Mouse (Mus musculus) intestine, embryonic 14.5 days (tissue): ENCODE measurements around the gene Prkce. TPM values are rescaled to one million over a fixed set of nuclear protein-coding genes. Genes with fewer than 3 reads are reported as not detected.

Experiments used
- ATAC-seq: fragments of 200-750 bp; cut with Nextera tagmentation; replicated peaks from 2 replicates; pipeline ENCODE4 v1.8.0; 2017; ENCODE audit warnings: low read depth, moderate number of reproducible peaks, moderate TSS enrichment, moderate library complexity; ENCODE audit not compliant: low FRiP score, low TSS enrichment
- DNase-seq: peaks from one replicate; pipeline ENCODE4 v3.0.0-alpha.2; 2018; ENCODE audit warnings: low spot score
- H3K27ac ChIP-seq: fragments of 300-500 bp; sonication (generic); 2 replicates; pipeline ENCODE4 v1.5.1; 2014; ENCODE audit warnings: low read depth, mild to moderate bottlenecking, control low read depth
- H3K27me3 ChIP-seq: fragments of 300-500 bp; sonication (generic); replicated peaks from 2 replicates; pipeline ENCODE4 v1.6.1; 2014; ENCODE audit warnings: low read length, control low read depth; ENCODE audit not compliant: control insufficient read depth, insufficient read depth
- H3K36me3 ChIP-seq: fragments of 300-500 bp; sonication (generic); 2 replicates; pipeline ENCODE4 v1.6.1; 2014; ENCODE audit warnings: low read length, control low read depth; ENCODE audit not compliant: control insufficient read depth, insufficient read depth
- H3K4me1 ChIP-seq: fragments of 300-500 bp; sonication (generic); replicated peaks from 2 replicates; pipeline ENCODE4 v1.6.1; 2014; ENCODE audit warnings: low read length, control low read depth, mixed read lengths; ENCODE audit not compliant: control insufficient read depth, insufficient read depth
- H3K4me2 ChIP-seq: fragments of 300-500 bp; sonication (generic); 2 replicates; pipeline ENCODE4 v1.6.1; 2014; ENCODE audit warnings: low read length
- H3K4me3 ChIP-seq: fragments of 300-500 bp; sonication (generic); 2 replicates; pipeline ENCODE4 v1.5.1; 2014; ENCODE audit warnings: low read depth, low read length, control low read depth, mixed read lengths
- H3K9ac ChIP-seq: fragments of 300-500 bp; sonication (generic); 2 replicates; pipeline ENCODE4 v1.6.1; 2014; ENCODE audit warnings: mild to moderate bottlenecking, low read length
- H3K9me3 ChIP-seq: fragments of 300-500 bp; sonication (generic); 2 replicates; pipeline ENCODE4 v1.6.1; 2016; ENCODE audit warnings: low read length, control low read depth; ENCODE audit not compliant: control insufficient read depth
- WGBS: fragments of 180-500 bp; shearing (Covaris S2); extraction: QIAGEN DNeasy Blood & Tissue Kit; methylation state at CpG from one replicate; pipeline ENCODE4 v1.1.7; 2014; 5-methylcytosine and 5-hydroxymethylcytosine counted together
- polyA plus RNA-seq: library from polyadenylated mRNA; unstranded; fragments of >200 nt; fragmentation: Nextera tagmentation; extraction: Ambion mirVana; gene quantifications from 2 replicates; pipeline ENCODE4 v1.2.1, GENCODE M21; 2014

Prkce gene
- polyA plus RNA-seq, 1 experiment from 2014 or later, result 7.5 TPM

- WGBS, result 47% methylated on average over 8 of the region's 8 CpGs
- ATAC-seq, result no peak
- Histone ChIP-seq H3K27ac (no peak overlapping the region), H3K9ac (no peak overlapping the region), H3K36me3 (no peaks in the 10 kb centered on the region), H3K9me3 (no peaks in the 10 kb centered on the region), H3K4me3 (no peak overlapping the region), H3K4me2 (no peak overlapping the region), H3K4me1 (peaks cover 7% of the 10 kb centered on the region; the same call in 1 of the 2 replicates), H3K27me3 (no peaks in the 10 kb centered on the region)
- DNase-seq, result no peak
These were observed 146.0 kb downstream of the Prkce start for GRCm38 (mm10) chr17:86313413-86314139.

GRCm38 (mm10) chr17:86315874-86316273 lies 148.3 kb downstream of the Prkce start:
- ATAC-seq (no peak), DNase-seq (no peak)
- H3K4me2 ChIP-seq, result no peak overlapping the region
- H3K27me3 ChIP-seq, result no peaks in the 10 kb centered on the region
- 80% methylated on average over 4 of the region's 4 CpGs for WGBS
- H3K27ac ChIP-seq, result no peak overlapping the region
- no peak overlapping the region for H3K4me3 ChIP-seq
- H3K9ac ChIP-seq, result no peak overlapping the region
- no peaks in the 10 kb centered on the region for H3K36me3 ChIP-seq
- peaks cover 5% of the 10 kb centered on the region; the same call in 1 of the 2 replicates for H3K4me1 ChIP-seq
- no peaks in the 10 kb centered on the region for H3K9me3 ChIP-seq

GRCm38 (mm10) chr17:86316771-86317170 lies 149.2 kb downstream of the Prkce start:
- Histone ChIP-seq H3K27ac (no peak overlapping the region), H3K4me3 (no peak overlapping the region), H3K27me3 (no peaks in the 10 kb centered on the region), H3K4me2 (no peak overlapping the region), H3K4me1 (0 out of 2 replicates have a peak, but pooled peaks cover 5% of the 10 kb centered on the region), H3K9me3 (no peaks in the 10 kb centered on the region), H3K36me3 (no peaks in the 10 kb centered on the region), H3K9ac (no peak overlapping the region)
- no peak for ATAC-seq
- DNase-seq, result no peak
- 86% methylated on average over 5 of the region's 5 CpGs for WGBS

- Histone ChIP-seq H3K27ac (no peak overlapping the region), H3K9me3 (no peaks in the 10 kb centered on the region), H3K27me3 (no peaks in the 10 kb centered on the region), H3K36me3 (no peaks in the 10 kb centered on the region), H3K4me1 (0 out of 2 replicates have a peak, but pooled peaks cover 5% of the 10 kb centered on the region), H3K9ac (no peak overlapping the region), H3K4me2 (no peak overlapping the region), H3K4me3 (no peak overlapping the region)
- DNase-seq (no peak), ATAC-seq (no peak)
- WGBS, result 50% methylated on average over 4 of the region's 4 CpGs
These were observed 149.6 kb downstream of the Prkce start for GRCm38 (mm10) chr17:86317197-86317596.

GRCm38 (mm10) chr17:86319967-86320602 lies 152.5 kb downstream of the Prkce start:
- no peaks in the 10 kb centered on the region for H3K36me3 ChIP-seq
- H3K27ac ChIP-seq, result no peak overlapping the region
- 91% methylated on average over 13 of the region's 13 CpGs for WGBS
- DNase-seq, result no peak
- no peak overlapping the region for H3K4me2 ChIP-seq
- no peak overlapping the region for H3K9ac ChIP-seq
- no peak overlapping the region for H3K4me3 ChIP-seq
- peaks cover 19% of the 10 kb centered on the region for H3K4me1 ChIP-seq
- no peaks in the 10 kb centered on the region for H3K9me3 ChIP-seq
- no peak for ATAC-seq
- H3K27me3 ChIP-seq, result no peaks in the 10 kb centered on the region

- DNase-seq, result no peak
- no peak overlapping the region for H3K9ac ChIP-seq
- H3K36me3 ChIP-seq, result no peaks in the 10 kb centered on the region
- H3K4me3 ChIP-seq, result no peak overlapping the region
- H3K27ac ChIP-seq, result no peak overlapping the region
- H3K4me1 ChIP-seq, result peaks cover 19% of the 10 kb centered on the region
- WGBS, result 66% methylated on average over 5 of the region's 5 CpGs
- no peak overlapping the region for H3K4me2 ChIP-seq
- no peaks in the 10 kb centered on the region for H3K9me3 ChIP-seq
- ATAC-seq, result no peak
- H3K27me3 ChIP-seq, result no peaks in the 10 kb centered on the region
These were observed 155.3 kb downstream of the Prkce start for GRCm38 (mm10) chr17:86322840-86323239.

GRCm38 (mm10) chr17:86323310-86323709 lies 155.7 kb downstream of the Prkce start:
- 38% methylated on average over 4 of the region's 4 CpGs for WGBS
- H3K27ac ChIP-seq, result no peak overlapping the region

GRCm38 (mm10) chr17:86323909-86324686 lies 156.5 kb downstream of the Prkce start:
- Histone ChIP-seq H3K4me2 (no peak overlapping the region), H3K9me3 (no peaks in the 10 kb centered on the region), H3K27ac (no peak overlapping the region; the same call in 1 of the 2 replicates), H3K4me1 (peaks cover 29% of the 10 kb centered on the region), H3K9ac (no peak overlapping the region), H3K4me3 (no peak overlapping the region), H3K36me3 (no peaks in the 10 kb centered on the region), H3K27me3 (no peaks in the 10 kb centered on the region)
- DNase-seq, result no peak
- ATAC-seq, result no peak
- WGBS, result 38% methylated on average over 6 of the region's 6 CpGs

More at GRCm38 (mm10) chr17:86323310-86323709, 155.7 kb downstream of the Prkce start:
- Histone ChIP-seq H3K4me3 (no peak overlapping the region), H3K4me2 (no peak overlapping the region), H3K4me1 (peaks cover 21% of the 10 kb centered on the region), H3K36me3 (no peaks in the 10 kb centered on the region), H3K9ac (no peak overlapping the region), H3K9me3 (no peaks in the 10 kb centered on the region), H3K27me3 (no peaks in the 10 kb centered on the region)
- DNase-seq (no peak), ATAC-seq (no peak)
